Mouse (Mus musculus) CH12.LX (cell line): ENCODE measurements around the gene BC052040. TPM values are rescaled to one million over a fixed set of nuclear protein-coding genes. Genes with fewer than 3 reads are reported as not detected.

ENCODE experiments used
- DNase-seq: peaks from one replicate; pipeline ENCODE4 v3.0.0-alpha.2; 2013; ENCODE audit errors: extremely low read depth
- H3K27ac ChIP-seq: 2 replicates; pipeline ENCODE4 v1.5.1; 2012; ENCODE audit warnings: low read depth, mild to moderate bottlenecking, control low read depth, moderate library complexity; ENCODE audit not compliant: insufficient read depth
- H3K27me3 ChIP-seq: replicated peaks from 2 replicates; pipeline ENCODE3; 2012; ENCODE audit warnings: inconsistent platforms
- H3K36me3 ChIP-seq, 2 experiments: replicated peaks in 1 of 2; 2 replicates each; pipeline versions ENCODE3 to v1.6.1; 2012; ENCODE audit warnings: inconsistent platforms in 1 of 2, low read length in 1 of 2, mild to moderate bottlenecking in 1 of 2, mixed read lengths in 1 of 2, moderate library complexity in 1 of 2; ENCODE audit not compliant: control insufficient read depth in 1 of 2, insufficient read depth in 1 of 2
- H3K4me1 ChIP-seq, 2 experiments: 2 replicates each; pipeline ENCODE4 v1.6.1; 2012; ENCODE audit warnings: inconsistent platforms in 1 of 2, moderate library complexity in 1 of 2; ENCODE audit not compliant: insufficient read depth in 2 of 2, control insufficient read depth in 1 of 2
- H3K4me2 ChIP-seq: 2 replicates; pipeline ENCODE4 v1.6.1; 2012; ENCODE audit warnings: low read depth, mild to moderate bottlenecking, control low read depth; ENCODE audit not compliant: poor library complexity, insufficient read depth, severe bottlenecking
- H3K4me3 ChIP-seq, 3 experiments: fragments of 150-350 bp in 1 of 3; sonication (generic) in 1 of 3; replicated peaks in 1 of 3; 2 replicates each; pipeline versions ENCODE3 to v1.5.1; 2011 to 2012; ENCODE audit warnings: low read depth in 2 of 3, low read length in 2 of 3, mild to moderate bottlenecking in 2 of 3, moderate library complexity in 2 of 3, control low read depth in 1 of 3, improper control_type of control experiment in 1 of 3, inconsistent platforms in 1 of 3, mixed read lengths in 1 of 3; ENCODE audit not compliant: poor library complexity in 1 of 3
- H3K79me2 ChIP-seq: replicated peaks from 2 replicates; pipeline ENCODE4 v1.6.1; 2012; ENCODE audit warnings: mild to moderate bottlenecking, moderate library complexity; ENCODE audit not compliant: control insufficient read depth, poor library complexity, insufficient read depth, severe bottlenecking; ENCODE audit errors: extremely low read depth
- H3K9ac ChIP-seq: 2 replicates; pipeline ENCODE4 v1.6.1; 2012; ENCODE audit warnings: low read depth, mild to moderate bottlenecking, control low read depth, moderate library complexity; ENCODE audit not compliant: insufficient read depth
- H3K9me3 ChIP-seq: replicated peaks from 2 replicates; pipeline ENCODE3; 2012; ENCODE audit warnings: low read length, inconsistent platforms, mixed read lengths
- CHD1 ChIP-seq: IDR thresholded peaks from 2 replicates; pipeline ENCODE4 v1.6.1; 2012; ENCODE audit warnings: low read depth, low read length, improper control_type of control experiment, inconsistent platforms
- CHD2 ChIP-seq: IDR thresholded peaks from 2 replicates; pipeline ENCODE4 v1.6.1; 2011; ENCODE audit warnings: low read length, improper control_type of control experiment
- E2F4 ChIP-seq: IDR thresholded peaks from 2 replicates; pipeline ENCODE4 v1.6.1; 2011; ENCODE audit warnings: low read depth, low read length, improper control_type of control experiment; ENCODE audit not compliant: insufficient replicate concordance
- ELF1 ChIP-seq: IDR thresholded peaks from 2 replicates; pipeline ENCODE4 v1.6.1; 2014; ENCODE audit warnings: low read depth, mild to moderate bottlenecking, inconsistent platforms, low read length, improper control_type of control experiment
- EP300 ChIP-seq: IDR thresholded peaks from 2 replicates; pipeline ENCODE4 v1.6.1; 2011; ENCODE audit warnings: low read length, improper control_type of control experiment
- ETS1 ChIP-seq: conservative IDR thresholded peaks from 2 replicates; pipeline ENCODE4 v1.6.1; 2012; ENCODE audit warnings: low read depth, mild to moderate bottlenecking, inconsistent platforms, low read length, improper control_type of control experiment, moderate library complexity
- GABPA ChIP-seq: IDR thresholded peaks from 2 replicates; pipeline ENCODE4 v1.6.1; 2012; ENCODE audit warnings: low read depth, low read length, improper control_type of control experiment, inconsistent platforms; ENCODE audit not compliant: insufficient replicate concordance
- HCFC1 ChIP-seq: IDR thresholded peaks from 2 replicates; pipeline ENCODE4 v1.6.1; 2012; ENCODE audit warnings: low read depth, mild to moderate bottlenecking, inconsistent platforms, low read length, improper control_type of control experiment
- JUND ChIP-seq: conservative IDR thresholded peaks from 2 replicates; pipeline ENCODE4 v1.6.1; 2011; ENCODE audit warnings: low read depth, low read length, improper control_type of control experiment
- MEF2A ChIP-seq: IDR thresholded peaks from 2 replicates; pipeline ENCODE4 v1.6.1; 2014; ENCODE audit warnings: low read depth, mild to moderate bottlenecking, inconsistent platforms, low read length, improper control_type of control experiment, borderline replicate concordance
- MYC ChIP-seq: IDR thresholded peaks from 2 replicates; pipeline ENCODE4 v1.6.1; 2011; ENCODE audit warnings: low read depth, mild to moderate bottlenecking, improper control_type of control experiment, low read length
- NRF1 ChIP-seq: IDR thresholded peaks from 2 replicates; pipeline ENCODE4 v1.6.1; 2014; ENCODE audit warnings: low read depth, mild to moderate bottlenecking, inconsistent platforms, low read length, improper control_type of control experiment, moderate library complexity
- POLR2A ChIP-seq: IDR thresholded peaks from 2 replicates; pipeline ENCODE4 v1.6.1; 2011; ENCODE audit warnings: low read depth, mild to moderate bottlenecking, improper control_type of control experiment, low read length
- RAD21 ChIP-seq: IDR thresholded peaks from 2 replicates; pipeline ENCODE4 v1.6.1; 2011; ENCODE audit warnings: low read depth, mild to moderate bottlenecking, low read length, improper control_type of control experiment, moderate library complexity
- SIN3A ChIP-seq: IDR thresholded peaks from 2 replicates; pipeline ENCODE4 v1.6.1; 2012; ENCODE audit warnings: low read length, improper control_type of control experiment, inconsistent platforms
- USF1 ChIP-seq: IDR thresholded peaks from 2 replicates; pipeline ENCODE4 v1.6.1; 2014; ENCODE audit warnings: low read depth, mild to moderate bottlenecking, inconsistent platforms, low read length, improper control_type of control experiment
- USF2 ChIP-seq: conservative IDR thresholded peaks from 2 replicates; pipeline ENCODE4 v1.6.1; 2011; ENCODE audit warnings: low read depth, low read length, improper control_type of control experiment
- ZC3H11A ChIP-seq: IDR thresholded peaks from 2 replicates; pipeline ENCODE4 v1.6.1; 2012; ENCODE audit warnings: low read depth, mild to moderate bottlenecking, inconsistent platforms, low read length, improper control_type of control experiment
- ZNF384 ChIP-seq: IDR thresholded peaks from 2 replicates; pipeline ENCODE4 v1.6.1; 2012; ENCODE audit warnings: low read depth, low read length, improper control_type of control experiment, inconsistent platforms
- dilution Hi-C: fragments of 300-500 bp; cut with MboI; formaldehyde crosslinking; loops from 2 replicates; pipeline ENCODE4 v1.14.3; 2020; ENCODE audit warnings: low sequenced_read_pairs; ENCODE audit not compliant: extremely low pct_unique_long_range_greater_than_20kb, extremely low pct_ligation_motif_present
- in situ Hi-C: fragments of 300-500 bp; cut with MboI; formaldehyde crosslinking; loops from 3 replicates; pipeline ENCODE4 v1.14.3; 2019; ENCODE audit warnings: low sequenced_read_pairs, low pct_ligation_motif_present, low pct_unique_long_range_greater_than_20kb, mixed read lengths
- polyA plus RNA-seq: library from polyadenylated mRNA; unstranded; fragments of >175 nt; gene quantifications from 2 replicates; pipeline ENCODE4 v1.2.1, GENCODE M21; 2012; ENCODE audit warnings: low read depth; ENCODE audit not compliant: insufficient read length
- total RNA-seq, 2 experiments: library from RNA; depleted of rRNA; stranded (reverse); fragments of 300-350 nt in 1 of 2; fragments of >200 nt in 1 of 2; gene quantifications; 2 replicates each; pipeline ENCODE4 v1.2.3; 2012 to 2014

The BC052040 gene
- total and polyA plus RNA-seq, 3 experiments, result 5.9 to 16.5 (median 6.5) TPM

DNA sequence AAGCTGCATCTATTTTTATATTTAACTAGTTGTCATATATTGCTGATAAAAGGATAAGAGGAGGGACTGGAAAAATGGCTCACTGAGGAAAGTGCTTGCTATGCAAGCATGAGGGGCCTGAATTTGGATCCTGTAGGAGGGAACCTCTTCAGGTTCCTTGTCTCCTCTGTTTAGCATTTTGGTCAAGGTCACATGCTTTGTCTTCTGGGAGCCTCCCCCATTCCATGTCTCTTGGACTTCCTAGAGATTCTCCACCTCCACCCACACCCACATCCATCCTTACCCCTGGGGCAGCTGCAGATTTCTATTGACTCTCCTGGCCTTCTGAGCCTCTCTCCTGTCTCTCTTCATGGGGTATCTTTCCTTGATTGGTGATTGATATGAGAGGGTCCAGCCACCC lies 2.3 kb downstream of the BC052040 start:
- no peaks in the 10 kb centered on the region for H3K9me3 ChIP-seq
- H3K27me3 ChIP-seq, result no peaks in the 10 kb centered on the region
- H3K79me2 ChIP-seq, result peaks cover 4% of the 10 kb centered on the region
- peaks cover 0 to 26% of the 10 kb centered on the region in 2 experiments; a peak in 2 of 4 replicates for H3K4me1 ChIP-seq
- DNase-seq, result no peak
- no peak overlapping the region for H3K4me3 ChIP-seq
- in situ Hi-C loops, result no loop called here
- dilution Hi-C loops, result no loop called here
- no peak overlapping the region for H3K4me2 ChIP-seq
- H3K36me3 ChIP-seq, result peaks cover 0 to 2% of the 10 kb centered on the region in 2 experiments
- no peak for TF ChIP-seq POLR2A
- no peak for TF ChIP-seq MYC
- no peak for TF ChIP-seq ZNF384
- no peak for TF ChIP-seq ZC3H11A
- no peak for TF ChIP-seq MEF2A
- TF ChIP-seq GABPA, result no peak
- TF ChIP-seq RAD21, result no peak
- TF ChIP-seq NRF1, result no peak
- no peak for TF ChIP-seq ELF1
- TF ChIP-seq EP300, result no peak
- no peak for TF ChIP-seq CHD2
- TF ChIP-seq E2F4, result no peak
- TF ChIP-seq SIN3A, result no peak
- no peak for TF ChIP-seq ETS1
- H3K9ac ChIP-seq, result no peak overlapping the region
- no peak overlapping the region for H3K27ac ChIP-seq

- H3K9me3 ChIP-seq, result no peaks in the 10 kb centered on the region
- H3K79me2 ChIP-seq, result no peaks in the 10 kb centered on the region
- TF ChIP-seq JUND (no peak), ELF1 (no peak), MEF2A (no peak), USF1 (no peak), CHD1 (no peak), HCFC1 (no peak), USF2 (no peak)
- no peaks in the 10 kb centered on the region for H3K27me3 ChIP-seq
- peaks cover 0 to 5% of the 10 kb centered on the region in 2 experiments; a peak in 1 of 4 replicates for H3K4me1 ChIP-seq
- in situ Hi-C loops (no loop called here), dilution Hi-C loops (no loop called here)
- DNase-seq, result no peak
- no peak overlapping the region for H3K4me2 ChIP-seq
- no peak overlapping the region for H3K4me3 ChIP-seq
- H3K9ac ChIP-seq, result no peak overlapping the region
- H3K36me3 ChIP-seq, result peaks cover 0 to 4% of the 10 kb centered on the region in 2 experiments
- no peak overlapping the region for H3K27ac ChIP-seq
Measured at GRCm38 (mm10) chr2:115590602-115591001, 9.1 kb downstream of the BC052040 start.
